17 mouse cellular contexts compared by ENCODE assay signal in the genomic region with DNA sequence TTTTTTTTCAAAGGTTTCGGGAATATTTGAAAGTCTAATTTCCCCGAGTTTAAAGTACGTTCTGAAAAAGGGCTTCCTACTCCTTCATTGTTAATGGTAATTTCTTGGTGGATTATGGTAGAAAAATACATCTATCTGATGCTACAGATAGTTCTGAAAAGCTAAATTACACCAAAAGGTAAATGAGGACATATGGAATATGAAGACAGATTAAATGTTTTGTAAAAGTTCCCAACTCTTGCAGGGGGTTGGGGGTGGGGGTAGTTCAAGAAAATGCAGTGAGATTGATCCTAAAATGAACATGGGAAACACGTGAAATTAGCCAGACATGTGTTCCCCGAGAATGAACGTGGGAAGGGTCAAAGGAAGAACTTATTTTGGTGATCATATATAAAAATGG.
DNase-seq lines count a peak whose midpoint lies in the region; ATAC-seq lines count a peak whose summit lies in the region.
"Had no signal": no experiment of that assay in that cellular context is flagged by ENCODE, and none has a peak within 500 bp of the region (broad histone marks: within the 10 kb centered on the region; RNA-seq: fewer than 3 reads in every experiment).

No protein-coding gene starts in this region.

- no peaks in the 10 kb centered on the region for H3K36me3 ChIP-seq in forebrain, embryonic 13.5 days (ENCODE audit: poor library complexity, severe bottlenecking)
- no peaks in the 10 kb centered on the region for H3K36me3 ChIP-seq in hindbrain, embryonic 11.5 days (ENCODE audit: control insufficient read depth, insufficient read depth, low read length)
- no peaks in the 10 kb centered on the region for H3K36me3 ChIP-seq in midbrain, embryonic 11.5 days (ENCODE audit: control insufficient read depth, insufficient read depth, low read length)
- H3K36me3 ChIP-seq in neural tube, embryonic 13.5 days = no peaks in the 10 kb centered on the region
- H3K36me3 ChIP-seq: embryonic facial prominence, embryonic 15.5 days had no signal

- no peak overlapping the region for H3K9ac ChIP-seq in forebrain, embryonic 13.5 days
- no peak overlapping the region for H3K9ac ChIP-seq in hindbrain, embryonic 11.5 days (ENCODE audit: low read depth, low read length)
- no peak overlapping the region for H3K9ac ChIP-seq in midbrain, embryonic 11.5 days (ENCODE audit: low read length)
- no peak overlapping the region for H3K9ac ChIP-seq in neural tube, embryonic 13.5 days
- H3K9ac ChIP-seq: embryonic facial prominence, embryonic 15.5 days; heart, embryonic 13.5 days had no signal

- peaks cover 72% of the 10 kb centered on the region for H3K4me1 ChIP-seq in forebrain, embryonic 13.5 days
- H3K4me1 ChIP-seq in hindbrain, embryonic 11.5 days (replicated peaks; ENCODE audit: control insufficient read depth, insufficient read depth, low read length) = peaks cover 6% of the 10 kb centered on the region; the same call in 1 of the 2 replicates
- peaks cover 43% of the 10 kb centered on the region for H3K4me1 ChIP-seq in midbrain, embryonic 11.5 days (ENCODE audit: control insufficient read depth, insufficient read depth, low read length)
- H3K4me1 ChIP-seq in neural tube, embryonic 13.5 days (replicated peaks) = peaks cover 44% of the 10 kb centered on the region

- peak overlapping the region; percentile 94 for H3K27ac ChIP-seq in forebrain, embryonic 13.5 days
- H3K27ac ChIP-seq in hindbrain, embryonic 11.5 days (ENCODE audit: low read depth, low read length) = peak overlapping the region; percentile 93
- H3K27ac ChIP-seq in midbrain, embryonic 11.5 days (ENCODE audit: low read depth, low read length) = peak overlapping the region; percentile 95
- H3K27ac ChIP-seq in neural tube, embryonic 13.5 days (replicated peaks) = peak overlapping the region; percentile 82; the same call in 1 of the 2 replicates
- H3K27ac ChIP-seq: embryonic facial prominence, embryonic 15.5 days; gastrocnemius, adult 2 months; heart, embryonic 13.5 days had no signal

- H3K4me3 ChIP-seq in forebrain, embryonic 13.5 days = no peak overlapping the region
- H3K4me3 ChIP-seq in hindbrain, embryonic 11.5 days (ENCODE audit: low read depth, low read length) = no peak overlapping the region
- H3K4me3 ChIP-seq in midbrain, embryonic 11.5 days (ENCODE audit: low read depth, low read length) = no peak overlapping the region
- H3K4me3 ChIP-seq in neural tube, embryonic 13.5 days = no peak overlapping the region
- H3K4me3 ChIP-seq: embryonic facial prominence, embryonic 15.5 days; gastrocnemius, adult 2 months; heart, embryonic 13.5 days had no signal

- H3K9me3 ChIP-seq in forebrain, embryonic 13.5 days (replicated peaks) = no peaks in the 10 kb centered on the region
- no peaks in the 10 kb centered on the region for H3K9me3 ChIP-seq in hindbrain, embryonic 11.5 days (ENCODE audit: control insufficient read depth, low read length)
- no peaks in the 10 kb centered on the region for H3K9me3 ChIP-seq in midbrain, embryonic 11.5 days (ENCODE audit: control insufficient read depth, low read length)
- no peaks in the 10 kb centered on the region for H3K9me3 ChIP-seq in neural tube, embryonic 13.5 days
- H3K9me3 ChIP-seq: embryonic facial prominence, embryonic 15.5 days; heart, embryonic 13.5 days had no signal

- no peak overlapping the region for H3K4me2 ChIP-seq in forebrain, embryonic 13.5 days
- H3K4me2 ChIP-seq in hindbrain, embryonic 11.5 days (replicated peaks; ENCODE audit: low read depth, low read length) = no peak overlapping the region
- H3K4me2 ChIP-seq in midbrain, embryonic 11.5 days = peak overlapping the region; percentile 28; the same call in 1 of the 2 replicates
- H3K4me2 ChIP-seq in neural tube, embryonic 13.5 days = peak overlapping the region; percentile 52
- H3K4me2 ChIP-seq: heart, embryonic 13.5 days; liver, embryonic 11.5 days had no signal

- ATAC-seq in forebrain, embryonic 13.5 days = no peak
- ATAC-seq in hindbrain, embryonic 11.5 days (ENCODE audit: low FRiP score) = no peak
- no peak for ATAC-seq in midbrain, embryonic 11.5 days (ENCODE audit: low FRiP score)
- ATAC-seq in neural tube, embryonic 13.5 days (ENCODE audit: low read depth) = no peak

- no peaks in the 10 kb centered on the region for H3K27me3 ChIP-seq in forebrain, embryonic 13.5 days
- no peaks in the 10 kb centered on the region; the same call in 1 of the 2 replicates for H3K27me3 ChIP-seq in hindbrain, embryonic 11.5 days (ENCODE audit: control insufficient read depth, insufficient read depth, low read length)
- no peaks in the 10 kb centered on the region for H3K27me3 ChIP-seq in midbrain, embryonic 11.5 days (ENCODE audit: control insufficient read depth, insufficient read depth, low read length)
- H3K27me3 ChIP-seq in neural tube, embryonic 13.5 days = no peaks in the 10 kb centered on the region
- H3K27me3 ChIP-seq: embryonic facial prominence, embryonic 15.5 days; heart, embryonic 13.5 days had no signal

- DNase-seq in hindbrain, embryonic 11.5 days (ENCODE audit: low spot score) = peak; percentile 29
- peak; percentile 93 for DNase-seq in midbrain, embryonic 11.5 days (ENCODE audit: low spot score, missing footprints)
- DNase-seq in gastrocnemius, postnatal 4 days (ENCODE audit: low spot score in 2 of 2) = no peak
- DNase-seq in lung, postnatal 36 days = no peak
- no peak for DNase-seq in layer of hippocampus, postnatal 14 days (ENCODE audit: low spot score in 2 of 2)
- DNase-seq: cerebellum, adult 18-20 months; cerebellum, postnatal 25 days; gastrocnemius, adult 2 months; kidney, adult 8-10 months; kidney, postnatal 25 days; lung, adult 18-20 months; thymus, postnatal 14 days had no signal

- WGBS in forebrain, embryonic 13.5 days = 15% methylated on average over 6 of the region's 6 CpGs
- WGBS in hindbrain, embryonic 11.5 days = 35% methylated on average over 6 of the region's 6 CpGs
- 21% methylated on average over 6 of the region's 6 CpGs for WGBS in midbrain, embryonic 11.5 days
- 37% methylated on average over 6 of the region's 6 CpGs for WGBS in neural tube, embryonic 13.5 days

Comparison
In these comparisons a context has a peak if more than half of its experiments do, and no peak if none do; other contexts are left out.
1. H3K4me2 ChIP-seq: peak in midbrain, embryonic 11.5 days (single experiment) and neural tube, embryonic 13.5 days (single experiment); none in forebrain, embryonic 13.5 days (single experiment) and hindbrain, embryonic 11.5 days (single experiment).
2. DNase-seq: peak in hindbrain, embryonic 11.5 days (single experiment) and midbrain, embryonic 11.5 days (single experiment); none in gastrocnemius, postnatal 4 days (0 of 2), lung, postnatal 36 days (single experiment) and layer of hippocampus, postnatal 14 days (0 of 2).
3. Peak in every context shown above with its lines, with median percentiles within 50 percentile points of each other: H3K27ac ChIP-seq.